Mouse (Mus musculus) MEL (cell line): ENCODE results near the gene Tspan13. TPM values are rescaled to one million over a fixed set of nuclear protein-coding genes. Genes with fewer than 3 reads are reported as not detected.

Source experiments
- DNase-seq: peaks from one replicate; pipeline ENCODE4 v3.0.0; 2011; ENCODE audit warnings: low read depth, low spot score
- H3K27ac ChIP-seq: 2 replicates; pipeline ENCODE4 v1.5.1; 2012; ENCODE audit warnings: low read depth, mild to moderate bottlenecking, control low read depth, low read length, moderate library complexity; ENCODE audit not compliant: control insufficient read depth
- H3K27me3 ChIP-seq, 2 experiments: fragments of 150-350 bp in 1 of 2; sonication (generic) in 1 of 2; 2 replicates each; pipeline ENCODE4 v1.6.1; 2012; ENCODE audit warnings: low read length in 2 of 2, mild to moderate bottlenecking in 2 of 2, improper control_type of control experiment in 1 of 2, moderate library complexity in 1 of 2; ENCODE audit not compliant: insufficient read depth in 2 of 2, control insufficient read depth in 1 of 2
- H3K36me3 ChIP-seq, 2 experiments: 2 replicates each; pipeline ENCODE4 v1.6.1; 2012 to 2014; ENCODE audit warnings: low read length in 2 of 2, improper control_type of control experiment in 1 of 2, inconsistent platforms in 1 of 2, mild to moderate bottlenecking in 1 of 2; ENCODE audit not compliant: insufficient read depth in 2 of 2, control insufficient read depth in 1 of 2
- H3K4me1 ChIP-seq, 2 experiments: fragments of 150-350 bp in 1 of 2; sonication (generic) in 1 of 2; 2 replicates each; pipeline ENCODE4 v1.6.1; 2012; ENCODE audit warnings: low read length in 2 of 2, improper control_type of control experiment in 1 of 2, mild to moderate bottlenecking in 1 of 2; ENCODE audit not compliant: insufficient read depth in 2 of 2, control insufficient read depth in 1 of 2
- H3K4me3 ChIP-seq, 2 experiments: fragments of 150-350 bp in 1 of 2; sonication (generic) in 1 of 2; 2 replicates each; pipeline ENCODE4 v1.5.1; 2012; ENCODE audit warnings: low read depth in 2 of 2, low read length in 2 of 2, mild to moderate bottlenecking in 2 of 2, moderate library complexity in 2 of 2, control low read depth in 1 of 2, improper control_type of control experiment in 1 of 2; ENCODE audit not compliant: control insufficient read depth in 1 of 2, insufficient read depth in 1 of 2
- H3K79me2 ChIP-seq: 2 replicates; pipeline ENCODE4 v1.6.1; 2012; ENCODE audit warnings: mild to moderate bottlenecking, low read length, moderate library complexity; ENCODE audit not compliant: control insufficient read depth, poor library complexity, insufficient read depth
- H3K9ac ChIP-seq: 2 replicates; pipeline ENCODE4 v1.6.1; 2012; ENCODE audit warnings: low read depth, mild to moderate bottlenecking, control low read depth, low read length, moderate library complexity; ENCODE audit not compliant: control insufficient read depth, poor library complexity, severe bottlenecking
- H3K9me3 ChIP-seq: fragments of 150-350 bp; sonication (generic); replicated peaks from 2 replicates; pipeline ENCODE4 v1.6.1; 2012; ENCODE audit warnings: mild to moderate bottlenecking, low read length, improper control_type of control experiment, moderate library complexity; ENCODE audit not compliant: insufficient read depth
- CHD1 ChIP-seq: IDR thresholded peaks from 2 replicates; pipeline ENCODE4 v1.6.1; 2012; ENCODE audit warnings: low read depth, mild to moderate bottlenecking, inconsistent platforms, low read length, improper control_type of control experiment
- CTCF ChIP-seq, 3 experiments: IDR thresholded peaks in 2 of 3; conservative IDR thresholded peaks in 1 of 3; 2 replicates each; pipeline ENCODE4 v1.5.1; 2011 to 2012; ENCODE audit warnings: low read length in 3 of 3, low read depth in 2 of 3, mild to moderate bottlenecking in 2 of 3, improper control_type of control experiment in 1 of 3, inconsistent platforms in 1 of 3, mixed read lengths in 1 of 3, moderate library complexity in 1 of 3; ENCODE audit not compliant: control insufficient read depth in 1 of 3, insufficient read depth in 1 of 3, poor library complexity in 1 of 3, severe bottlenecking in 1 of 3
- E2F4 ChIP-seq: IDR thresholded peaks from 2 replicates; pipeline ENCODE4 v1.6.1; 2011; ENCODE audit warnings: low read depth, low read length, improper control_type of control experiment, borderline replicate concordance
- ELF1 ChIP-seq: IDR thresholded peaks from 2 replicates; pipeline ENCODE4 v1.6.1; 2014; ENCODE audit warnings: low read depth, mild to moderate bottlenecking, inconsistent platforms, low read length, improper control_type of control experiment, moderate library complexity
- ETS1 ChIP-seq: IDR thresholded peaks from 2 replicates; pipeline ENCODE4 v1.6.1; 2012; ENCODE audit warnings: low read depth, mild to moderate bottlenecking, inconsistent platforms, low read length, improper control_type of control experiment, moderate library complexity
- GABPA ChIP-seq: IDR thresholded peaks from 2 replicates; pipeline ENCODE4 v1.6.1; 2012; ENCODE audit warnings: low read depth, mild to moderate bottlenecking, inconsistent platforms, low read length, improper control_type of control experiment, moderate library complexity
- JUND ChIP-seq: IDR thresholded peaks from 2 replicates; pipeline ENCODE4 v1.6.1; 2011; ENCODE audit warnings: low read depth, mild to moderate bottlenecking, improper control_type of control experiment, low read length
- KAT2A ChIP-seq: conservative IDR thresholded peaks from 2 replicates; pipeline ENCODE4 v1.6.1; 2012; ENCODE audit warnings: low read depth, low read length, improper control_type of control experiment, inconsistent platforms
- MAFK ChIP-seq: IDR thresholded peaks from 2 replicates; pipeline ENCODE4 v1.6.1; 2011; ENCODE audit warnings: low read depth, mild to moderate bottlenecking, low read length, improper control_type of control experiment, borderline replicate concordance
- MAX ChIP-seq: IDR thresholded peaks from 2 replicates; pipeline ENCODE4 v1.6.1; 2011; ENCODE audit warnings: low read length, improper control_type of control experiment
- MAZ ChIP-seq: IDR thresholded peaks from 2 replicates; pipeline ENCODE4 v1.6.1; 2012; ENCODE audit warnings: low read depth, mild to moderate bottlenecking, inconsistent platforms, low read length, improper control_type of control experiment
- MXI1 ChIP-seq: IDR thresholded peaks from 2 replicates; pipeline ENCODE4 v1.6.1; 2011; ENCODE audit warnings: mild to moderate bottlenecking, low read depth, low read length, improper control_type of control experiment
- MYB ChIP-seq: IDR thresholded peaks from 2 replicates; pipeline ENCODE4 v1.6.1; 2011; ENCODE audit warnings: mild to moderate bottlenecking, low read depth, low read length, improper control_type of control experiment
- NELFE ChIP-seq: IDR thresholded peaks from 2 replicates; pipeline ENCODE4 v1.6.1; 2011; ENCODE audit warnings: low read depth, low read length, improper control_type of control experiment
- NRF1 ChIP-seq: IDR thresholded peaks from 2 replicates; pipeline ENCODE4 v1.6.1; 2014; ENCODE audit warnings: low read depth, mild to moderate bottlenecking, inconsistent platforms, low read length, improper control_type of control experiment, moderate library complexity; ENCODE audit not compliant: poor library complexity, insufficient read depth, severe bottlenecking
- POLR2A ChIP-seq, 2 experiments: IDR thresholded peaks; 2 replicates each; pipeline ENCODE4 v1.6.1; 2011 to 2012; ENCODE audit warnings: low read length in 2 of 2, mild to moderate bottlenecking in 2 of 2, control low read depth in 1 of 2, improper control_type of control experiment in 1 of 2, low read depth in 1 of 2, moderate library complexity in 1 of 2; ENCODE audit not compliant: control insufficient read depth in 1 of 2, insufficient read depth in 1 of 2, poor library complexity in 1 of 2
- POLR2AphosphoS5 ChIP-seq: IDR thresholded peaks from 2 replicates; pipeline ENCODE4 v1.6.1; 2012; ENCODE audit warnings: low read depth, borderline replicate concordance, mild to moderate bottlenecking, inconsistent platforms, low read length, moderate library complexity, mixed read lengths
- RAD21 ChIP-seq: IDR thresholded peaks from 2 replicates; pipeline ENCODE4 v1.6.1; 2011; ENCODE audit warnings: mild to moderate bottlenecking, low read depth, low read length, improper control_type of control experiment
- SIN3A ChIP-seq: IDR thresholded peaks from 2 replicates; pipeline ENCODE4 v1.6.1; 2012; ENCODE audit warnings: low read length, improper control_type of control experiment, inconsistent platforms
- SMC3 ChIP-seq: IDR thresholded peaks from 2 replicates; pipeline ENCODE4 v1.6.1; 2011; ENCODE audit warnings: low read depth, low read length, improper control_type of control experiment
- TAL1 ChIP-seq: IDR thresholded peaks from 2 replicates; pipeline ENCODE4 v1.6.1; 2012; ENCODE audit warnings: mild to moderate bottlenecking, inconsistent platforms, low read length, moderate library complexity, mixed read lengths
- USF1 ChIP-seq: IDR thresholded peaks from 2 replicates; pipeline ENCODE4 v1.6.1; 2014; ENCODE audit warnings: low read depth, mild to moderate bottlenecking, inconsistent platforms, low read length, improper control_type of control experiment, moderate library complexity
- USF2 ChIP-seq, 2 experiments: IDR thresholded peaks; 2 replicates each; pipeline ENCODE4 v1.6.1; 2011 to 2012; ENCODE audit warnings: improper control_type of control experiment in 2 of 2, low read length in 2 of 2, borderline replicate concordance in 1 of 2, inconsistent platforms in 1 of 2, low read depth in 1 of 2, mild to moderate bottlenecking in 1 of 2; ENCODE audit not compliant: insufficient read depth in 1 of 2
- ZC3H11A ChIP-seq: IDR thresholded peaks from 2 replicates; pipeline ENCODE4 v1.6.1; 2012; ENCODE audit warnings: low read depth, mild to moderate bottlenecking, inconsistent platforms, low read length, improper control_type of control experiment
- ZKSCAN1 ChIP-seq: IDR thresholded peaks from 2 replicates; pipeline ENCODE4 v1.6.1; 2012; ENCODE audit warnings: low read depth, mild to moderate bottlenecking, inconsistent platforms, low read length, improper control_type of control experiment, moderate library complexity
- ZNF384 ChIP-seq: IDR thresholded peaks from 2 replicates; pipeline ENCODE4 v1.6.1; 2012; ENCODE audit warnings: low read depth, mild to moderate bottlenecking, inconsistent platforms, low read length, improper control_type of control experiment
- polyA plus RNA-seq, 2 experiments: library from polyadenylated mRNA; stranded (reverse) in 1 of 2; unstranded in 1 of 2; fragments of >175 nt in 1 of 2; fragments of >200 nt in 1 of 2; gene quantifications; 2 replicates each; pipeline versions ENCODE4 v1.2.1 to v1.2.4; 2012; ENCODE audit warnings: low replicate concordance in 2 of 2, low read depth in 1 of 2; ENCODE audit not compliant: insufficient read length in 2 of 2, insufficient read depth in 1 of 2, missing spikeins in 1 of 2
- total RNA-seq: library from RNA; depleted of rRNA; stranded (reverse); fragments of 300-350 nt; gene quantifications from 2 replicates; pipeline ENCODE4 v1.2.3, GENCODE M21; 2012

Tspan13 gene
- total and polyA plus RNA-seq, 3 experiments: 23.0 to 37.5 TPM; not detected in 1

DNA sequence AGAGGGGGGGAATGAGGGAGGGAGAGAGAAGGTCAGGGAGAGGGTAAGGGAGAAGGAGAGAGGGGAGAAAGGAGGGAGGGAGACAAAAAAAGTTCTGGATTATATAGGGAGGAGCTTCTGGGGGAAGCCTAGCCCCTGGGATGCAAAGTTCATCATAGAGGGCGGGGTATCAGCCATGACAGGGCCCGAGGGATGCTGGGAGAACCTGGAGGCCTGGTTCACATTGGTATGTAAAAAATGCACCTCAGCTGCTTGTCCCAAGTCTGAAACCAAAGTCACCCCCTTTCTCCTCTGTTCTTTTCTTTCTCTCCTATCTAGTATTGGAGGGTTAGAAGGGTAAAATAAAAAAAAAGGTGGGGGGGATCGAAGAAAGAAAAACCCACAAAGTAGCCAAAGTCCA is 22.2 kb downstream of the Tspan13 start:
- H3K9me3 ChIP-seq: no peaks in the 10 kb centered on the region
- TF ChIP-seq SIN3A: no peak
- TF ChIP-seq USF2 (IDR thresholded peaks at IDR 0.05; ENCODE audit: borderline replicate concordance in 1 of 2, insufficient read depth in 1 of 2, low read depth in 1 of 2, low read length in 2 of 2): no peak
- no peak for TF ChIP-seq RAD21
- TF ChIP-seq POLR2AphosphoS5: no peak
- no peak for TF ChIP-seq NRF1
- no peak for TF ChIP-seq ELF1
- TF ChIP-seq TAL1: no peak
- no peak for TF ChIP-seq CTCF (IDR thresholded peaks at IDR 0.05 in 2 of 3, conservative IDR thresholded peaks at IDR 0.05 in 1 of 3; ENCODE audit: control insufficient read depth in 1 of 3, insufficient read depth in 1 of 3, low read depth in 2 of 3, low read length in 3 of 3, poor library complexity in 1 of 3, severe bottlenecking in 1 of 3)
- TF ChIP-seq KAT2A: no peak
- TF ChIP-seq ETS1: no peak
- no peak for TF ChIP-seq USF1
- no peak for TF ChIP-seq E2F4
- TF ChIP-seq SMC3: no peak
- no peak for TF ChIP-seq MAFK
- no peak for TF ChIP-seq MXI1
- TF ChIP-seq MYB: no peak
- no peaks in the 10 kb centered on the region for H3K4me1 ChIP-seq
- no peak overlapping the region for H3K4me3 ChIP-seq
- peaks cover 0 to 3% of the 10 kb centered on the region in 2 experiments; a peak in 3 of 4 replicates for H3K36me3 ChIP-seq
- H3K27me3 ChIP-seq: no peaks in the 10 kb centered on the region
- no peak overlapping the region for H3K9ac ChIP-seq
- no peaks in the 10 kb centered on the region for H3K79me2 ChIP-seq
- H3K27ac ChIP-seq: no peak overlapping the region
- DNase-seq: no peak

DNA sequence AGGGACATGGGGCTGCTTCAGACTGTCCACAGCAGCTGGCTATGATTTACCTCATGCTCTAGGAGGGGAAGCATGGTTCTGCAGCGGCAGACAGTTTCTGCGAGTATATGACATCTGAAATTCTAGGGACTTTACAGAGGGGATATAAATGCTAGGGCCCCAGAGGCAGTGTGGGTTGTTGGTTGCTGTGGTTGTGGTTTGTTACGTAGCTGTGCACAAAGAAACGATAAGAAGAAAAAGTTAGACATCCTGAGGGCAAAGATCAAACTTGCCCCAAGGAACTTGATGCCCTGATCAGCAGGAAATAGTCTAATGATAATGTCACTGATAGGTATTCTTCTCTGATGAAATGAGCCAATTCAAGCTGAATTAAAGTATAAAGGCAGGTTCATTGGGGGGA is 22.7 kb downstream of the Tspan13 start:
- DNase-seq: no peak
- H3K27me3 ChIP-seq: no peaks in the 10 kb centered on the region
- H3K79me2 ChIP-seq: no peaks in the 10 kb centered on the region
- H3K36me3 ChIP-seq: peaks cover 0 to 3% of the 10 kb centered on the region in 2 experiments; a peak in 3 of 4 replicates
- TF ChIP-seq KAT2A (no peak), POLR2A (IDR thresholded peaks at IDR 0.05; ENCODE audit: control insufficient read depth in 1 of 2, insufficient read depth in 1 of 2, low read depth in 1 of 2, low read length in 2 of 2, poor library complexity in 1 of 2) (no peak), USF2 (IDR thresholded peaks at IDR 0.05; ENCODE audit: borderline replicate concordance in 1 of 2, insufficient read depth in 1 of 2, low read depth in 1 of 2, low read length in 2 of 2) (no peak), ETS1 (no peak), SIN3A (no peak), GABPA (no peak), ZC3H11A (no peak), NELFE (no peak), ZNF384 (no peak), MYB (no peak), CHD1 (no peak), MAX (no peak), MAZ (no peak), ZKSCAN1 (no peak), TAL1 (no peak), JUND (no peak)
- H3K9ac ChIP-seq: no peak overlapping the region
- H3K27ac ChIP-seq: no peak overlapping the region
- no peaks in the 10 kb centered on the region for H3K4me1 ChIP-seq
- H3K4me3 ChIP-seq: no peak overlapping the region
- no peaks in the 10 kb centered on the region for H3K9me3 ChIP-seq
